ENCODE assay signal across 29 mouse cellular contexts in genomic region chr3:108900681-108901080, GRCm38 (mm10). TPM values are rescaled to one million over a fixed set of nuclear protein-coding genes. Genes with fewer than 3 reads are reported as not detected.
A peak's percentile ranks its signal among the peaks of the same experiment; 100 is the strongest.
DNase-seq lines count a peak whose midpoint lies in the region; ATAC-seq and TF ChIP-seq lines count a peak whose summit lies in the region.
"Had no signal": no experiment of that assay in that cellular context is flagged by ENCODE, and none has a peak within 500 bp of the region (broad histone marks: within the 10 kb centered on the region; RNA-seq: fewer than 3 reads in every experiment).

No protein-coding gene starts in this region.

- H3K9me3 ChIP-seq in heart, embryonic 12.5 days (replicated peaks) = 0 out of 2 replicates have a peak, but pooled peaks cover 4% of the 10 kb centered on the region
- H3K9me3 ChIP-seq: heart, embryonic 15.5 days; hindbrain, embryonic 10.5 days; kidney, embryonic 15.5 days; limb, embryonic 13.5 days; liver, embryonic 13.5 days; midbrain, embryonic 15.5 days; neural tube, embryonic 13.5 days had no signal

- H3K4me3 ChIP-seq in heart, embryonic 12.5 days = no peak overlapping the region
- no peak overlapping the region for H3K4me3 ChIP-seq in spleen, adult 2 months (ENCODE audit: extremely low read depth, insufficient read depth, insufficient read length)
- H3K4me3 ChIP-seq: heart, embryonic 15.5 days; hindbrain, embryonic 10.5 days; kidney, embryonic 15.5 days; limb, embryonic 13.5 days; liver, embryonic 13.5 days; midbrain, embryonic 15.5 days; neural tube, embryonic 13.5 days had no signal

- no peaks in the 10 kb centered on the region for H3K4me1 ChIP-seq in heart, embryonic 12.5 days (replicated peaks)
- peaks cover 13% of the 10 kb centered on the region for H3K4me1 ChIP-seq in spleen, adult 2 months (ENCODE audit: control insufficient read depth, insufficient read depth, insufficient read length)
- H3K4me1 ChIP-seq: heart, embryonic 15.5 days; hindbrain, embryonic 10.5 days; kidney, embryonic 15.5 days; limb, embryonic 13.5 days; midbrain, embryonic 15.5 days; neural tube, embryonic 13.5 days had no signal

- TF ChIP-seq CTCF in spleen, adult 2 months (IDR thresholded peaks at IDR 0.05; ENCODE audit: extremely low read depth, insufficient read depth, insufficient read length, insufficient replicate concordance) = no peak

- TF ChIP-seq POLR2A in spleen, adult 2 months (IDR thresholded peaks at IDR 0.05; ENCODE audit: low read depth, low read length) = no peak

- no peak overlapping the region for H3K9ac ChIP-seq in heart, embryonic 12.5 days
- H3K9ac ChIP-seq: heart, embryonic 15.5 days; kidney, embryonic 15.5 days; limb, embryonic 13.5 days; liver, embryonic 13.5 days; lung, embryonic 14.5 days; midbrain, embryonic 15.5 days; neural tube, embryonic 13.5 days had no signal

- no peak for ATAC-seq in heart, embryonic 12.5 days (ENCODE audit: insufficient number of reproducible peaks, low FRiP score)
- ATAC-seq in megakaryocyte progenitor cell, adult 5-6 weeks (replicated peaks; ENCODE audit: poor library complexity) = 0 out of 2 replicates have a peak, but pooled peaks have one; percentile 5
- ATAC-seq: activated CD4-positive, CD25-positive, alpha-beta regulatory T cell, adult 4 months; forebrain, embryonic 16.5 days; hindbrain, embryonic 16.5 days; intestine, postnatal 0 days had no signal

- no peaks in the 10 kb centered on the region for H3K27me3 ChIP-seq in heart, embryonic 12.5 days (replicated peaks)
- H3K27me3 ChIP-seq in spleen, adult 2 months (ENCODE audit: control insufficient read depth, insufficient read depth, low read length) = no peaks in the 10 kb centered on the region
- H3K27me3 ChIP-seq: heart, embryonic 15.5 days; kidney, embryonic 15.5 days; limb, embryonic 13.5 days; liver, embryonic 13.5 days; midbrain, embryonic 15.5 days; neural tube, embryonic 13.5 days had no signal

- no peak overlapping the region for H3K27ac ChIP-seq in heart, embryonic 12.5 days (ENCODE audit: poor library complexity, severe bottlenecking)
- peak overlapping the region; percentile 79 for H3K27ac ChIP-seq in spleen, adult 2 months (ENCODE audit: insufficient read depth, low read length)
- H3K27ac ChIP-seq: heart, embryonic 15.5 days; hindbrain, embryonic 10.5 days; kidney, embryonic 15.5 days; limb, embryonic 13.5 days; liver, embryonic 13.5 days; midbrain, embryonic 15.5 days; neural tube, embryonic 13.5 days had no signal

- H3K4me2 ChIP-seq in heart, embryonic 12.5 days = no peak overlapping the region
- H3K4me2 ChIP-seq: heart, embryonic 15.5 days; kidney, embryonic 15.5 days; limb, embryonic 13.5 days; liver, embryonic 13.5 days; lung, embryonic 14.5 days; midbrain, embryonic 15.5 days; neural tube, embryonic 13.5 days had no signal

- WGBS in heart, embryonic 12.5 days = 76% methylated on average over 5 of the region's 5 CpGs
- 77% methylated on average over 5 of the region's 5 CpGs for WGBS in spleen, adult 2 months

- peaks cover 47% of the 10 kb centered on the region for H3K36me3 ChIP-seq in heart, embryonic 12.5 days
- H3K36me3 ChIP-seq in spleen, adult 2 months (ENCODE audit: control insufficient read depth, insufficient read depth, low read length) = peaks cover 20% of the 10 kb centered on the region

- peak; percentile 93 for DNase-seq in heart, adult 11 months
- no peak for DNase-seq in spleen, adult 2 months (ENCODE audit: low read depth in 1 of 2, low spot score in 2 of 2)
- no peak for DNase-seq in spleen, postnatal 10 days (ENCODE audit: low spot score in 2 of 2)
- DNase-seq in ovary, postnatal 36 days (ENCODE audit: low spot score) = no peak
- DNase-seq in lung, postnatal 25 days (ENCODE audit: low spot score) = no peak
- DNase-seq: adrenal gland, adult 8-10 months; cerebellum, adult 8-10 months; kidney, postnatal 36 days; layer of hippocampus, adult 9-11 months; liver, embryonic 13.5 days had no signal

RNA-seq across cellular contexts. Expression of gene Prpf38b, which starts 10.8 kb away (rescaled TPM):
- polyA plus RNA-seq in heart, embryonic 12.5 days (2016; fragmentation: Nextera tagmentation; extraction: Ambion mirVana) = 64.7 and 72.6 TPM in 2 replicates
- polyA plus RNA-seq in spleen, adult 2 months (2012; rRNA removed) = 61.4 and 111 TPM in 2 replicates
- 138 and 148 TPM in 2 replicates for total RNA-seq in megakaryocyte progenitor cell, adult 5-6 weeks (2015)
- total RNA-seq in megakaryocyte progenitor cell, adult 5-6 weeks (2017) = 235 and 313 TPM in 2 replicates

RNA-seq across cellular contexts. Expression of gene Fndc7, which starts 10.9 kb away (rescaled TPM):
- 0.04 TPM in 1 of 2 replicates, not detected in the other for polyA plus RNA-seq in heart, embryonic 12.5 days (2016; fragmentation: Nextera tagmentation; extraction: Ambion mirVana)
- polyA plus RNA-seq in spleen, adult 2 months (2012; rRNA removed) = 1.7 and 2.0 TPM in 2 replicates
- 0.07 TPM in 1 of 2 replicates, not detected in the other for total RNA-seq in megakaryocyte progenitor cell, adult 5-6 weeks (2015)
- 0.25 TPM in 1 of 2 replicates, not detected in the other for total RNA-seq in megakaryocyte progenitor cell, adult 5-6 weeks (2017)
- total RNA-seq: MEL had no signal
- polyA plus RNA-seq: forebrain, embryonic 16.5 days; kidney, embryonic 15.5 days; neural tube, embryonic 13.5 days had no signal

RNA-seq across cellular contexts. Expression of gene Henmt1, which starts 39.0 kb away (rescaled TPM):
- polyA plus RNA-seq in heart, embryonic 12.5 days (2016; fragmentation: Nextera tagmentation; extraction: Ambion mirVana) = 0.20 TPM in 1 of 2 replicates, not detected in the other
- polyA plus RNA-seq in spleen, adult 2 months (2012; rRNA removed) = 0.33 and 0.54 TPM in 2 replicates
- total RNA-seq in megakaryocyte progenitor cell, adult 5-6 weeks (2015) = 0.56 TPM in 1 of 2 replicates, not detected in the other
- 0.64 TPM in 1 of 2 replicates, not detected in the other for total RNA-seq in megakaryocyte progenitor cell, adult 5-6 weeks (2017)
- total RNA-seq: granulocyte monocyte progenitor cell, adult 5-6 weeks; MEL had no signal
- polyA plus RNA-seq: heart, embryonic 15.5 days had no signal

RNA-seq across cellular contexts. Expression of gene Gm9857, which starts 39.6 kb away (rescaled TPM):
- polyA plus RNA-seq in heart, embryonic 12.5 days (2016; fragmentation: Nextera tagmentation; extraction: Ambion mirVana) = not detected in 2 replicates
- not detected in 2 replicates for polyA plus RNA-seq in spleen, adult 2 months (2012; rRNA removed)
- not detected in 2 replicates for total RNA-seq in megakaryocyte progenitor cell, adult 5-6 weeks (2015)
- not detected in 2 replicates for total RNA-seq in megakaryocyte progenitor cell, adult 5-6 weeks (2017)
- total RNA-seq: adrenal gland, adult 8-10 months; granulocyte monocyte progenitor cell, adult 5-6 weeks; left cerebral cortex, adult 18-20 months; left cerebral cortex, postnatal 25 days; MEL had no signal
- polyA plus RNA-seq: activated CD4-positive, CD25-positive, alpha-beta regulatory T cell, adult 4 months; embryonic facial prominence, embryonic 14.5 days; heart, embryonic 15.5 days; hindbrain, embryonic 10.5 days; hindbrain, embryonic 16.5 days; intestine, postnatal 0 days; kidney, embryonic 15.5 days; liver, embryonic 13.5 days; lung, embryonic 14.5 days; midbrain, embryonic 15.5 days; neural tube, embryonic 13.5 days; urinary bladder, adult 2 months had no signal
